Mouse (Mus musculus): ENCODE data around the gene Gm12216. TPM values are rescaled to one million over a fixed set of nuclear protein-coding genes. Genes with fewer than 3 reads are reported as not detected.

The Gm12216 gene
- polyA plus RNA-seq, 2 experiments = 0.14 to 0.15 TPM

- 10% methylated on average over 9 of the region's 9 CpGs for WGBS (ENCODE audit: insufficient replicate concordance)
- no peaks in the 10 kb centered on the region for H3K9me3 ChIP-seq (ENCODE audit: control insufficient read depth, low read length)
- no peaks in the 10 kb centered on the region for H3K36me3 ChIP-seq (replicated peaks; ENCODE audit: control insufficient read depth, insufficient read depth, low read depth)
- peak overlapping the region; percentile 44 for H3K4me2 ChIP-seq (ENCODE audit: low read depth)
- no peak overlapping the region for H3K9ac ChIP-seq (replicated peaks)
- peaks cover 7 to 12% of the 10 kb centered on the region in 2 experiments for H3K4me1 ChIP-seq (replicated peaks; ENCODE audit: control insufficient read depth in 2 of 2, insufficient read depth in 2 of 2, low read length in 1 of 2)
- no peaks in the 10 kb centered on the region for H3K27me3 ChIP-seq (ENCODE audit: control insufficient read depth, insufficient read depth, low read length)
- TF ChIP-seq EP300 (IDR thresholded peaks at IDR 0.05; ENCODE audit: low read depth) = no peak
- TF ChIP-seq CTCF (IDR thresholded peaks at IDR 0.05; ENCODE audit: low read depth) = no peak
- peak overlapping the region; percentile 36 for H3K27ac ChIP-seq
- H3K4me3 ChIP-seq (ENCODE audit: insufficient read depth in 1 of 2, low read depth in 2 of 2, low read length in 2 of 2) = peak overlapping the region in 1 of 2 experiments; percentile 28; a peak in 1 of 4 replicates
- ATAC-seq (ENCODE audit: insufficient read depth) = no peak
- peak; percentile 44 to 58 (median 53) for DNase-seq (ENCODE audit: low read depth in 3 of 3, low spot score in 3 of 3)
These were observed 33.8 kb upstream of the Gm12216 start for GRCm38 (mm10) chr11:53892716-53893416.

DNA sequence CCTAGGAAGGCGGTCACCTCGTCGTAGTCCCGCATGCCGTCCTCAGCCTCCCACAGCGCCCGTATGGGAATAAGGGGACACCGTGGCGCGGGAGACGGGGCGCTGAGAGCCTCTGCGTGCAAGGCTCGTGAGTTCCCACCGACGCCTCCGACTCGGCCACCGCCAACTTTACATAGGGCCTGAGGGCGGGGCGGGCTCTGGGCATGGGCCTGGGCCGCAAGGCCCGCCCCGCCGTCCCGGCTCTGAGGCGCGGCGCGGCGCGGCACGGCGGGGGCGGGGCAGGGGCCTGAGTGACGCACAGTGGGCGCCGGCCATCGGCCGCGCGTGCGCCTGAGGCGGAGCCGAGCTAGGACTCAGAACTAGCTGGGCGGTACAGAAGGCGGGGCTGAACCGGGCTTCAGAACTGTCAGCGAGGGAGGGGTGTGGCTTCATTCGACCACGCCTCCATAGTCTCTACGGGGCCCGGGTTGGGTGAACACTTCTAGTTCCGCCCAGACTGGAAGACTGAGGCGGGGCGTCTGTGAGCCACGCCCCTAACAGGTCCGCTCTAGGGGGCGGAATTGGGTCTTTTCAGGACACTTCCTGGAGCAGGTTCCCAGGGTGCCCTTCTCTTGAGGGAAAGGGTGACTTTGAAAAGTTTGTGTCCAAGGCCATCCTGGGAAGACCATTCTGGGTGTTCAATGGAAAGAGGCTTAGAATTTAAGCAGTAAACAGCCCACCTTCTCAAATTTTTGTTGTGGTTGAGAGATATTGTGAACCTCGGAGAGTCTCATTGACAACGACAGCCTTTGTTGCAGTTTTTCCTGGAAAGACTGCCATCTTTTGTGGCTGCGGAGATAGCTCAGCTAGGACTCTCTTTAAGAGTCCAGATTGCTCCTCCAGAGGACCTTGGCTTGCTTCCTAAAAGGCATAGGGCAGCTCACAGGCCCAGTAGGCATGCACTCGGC lies 32.7 kb upstream of the Gm12216 start, which contains the start of gene Slc22a5:
Gene Slc22a5, minus strand, starts transcription at position 156 of the 947 bp plus-strand sequence.
- H3K27ac ChIP-seq = peak within 1 kb of the TSS; percentile 71
- H3K27me3 ChIP-seq (ENCODE audit: control insufficient read depth, insufficient read depth, low read length) = no peaks in the 10 kb centered on the region
- peak; percentile 97 for ATAC-seq (ENCODE audit: insufficient read depth)
- peak within 1 kb of the TSS; percentile 53 to 61 for H3K4me3 ChIP-seq (ENCODE audit: insufficient read depth in 1 of 2, low read depth in 2 of 2, low read length in 2 of 2)
- no peaks in the 10 kb centered on the region for H3K9me3 ChIP-seq (ENCODE audit: control insufficient read depth, low read length)
- H3K36me3 ChIP-seq (replicated peaks; ENCODE audit: control insufficient read depth, insufficient read depth, low read depth) = no peaks in the 10 kb centered on the region
- peak within 1 kb of the TSS; percentile 82 for H3K4me2 ChIP-seq (ENCODE audit: low read depth)
- DNase-seq (ENCODE audit: low read depth in 3 of 3, low spot score in 3 of 3) = peak; percentile 98 to 99 (median 98)
- 4% methylated on average over 57 of the region's 63 CpGs for WGBS (ENCODE audit: insufficient replicate concordance)
- TF ChIP-seq CTCF (IDR thresholded peaks at IDR 0.05; ENCODE audit: low read depth) (0 out of 2 replicates have a peak, but pooled peaks have one; percentile 13), EP300 (IDR thresholded peaks at IDR 0.05; ENCODE audit: low read depth) (no peak)
- H3K9ac ChIP-seq (replicated peaks) = peak within 1 kb of the TSS; percentile 49
- H3K4me1 ChIP-seq (replicated peaks; ENCODE audit: control insufficient read depth in 2 of 2, insufficient read depth in 2 of 2, low read length in 1 of 2) = peaks cover 7 to 12% of the 10 kb centered on the region in 2 experiments

GRCm38 (mm10) chr11:53890906-53891504 lies 31.9 kb upstream of the Gm12216 start:
- H3K4me2 ChIP-seq (ENCODE audit: low read depth) = peak overlapping the region; percentile 82
- H3K4me1 ChIP-seq (replicated peaks; ENCODE audit: control insufficient read depth in 2 of 2, insufficient read depth in 2 of 2, low read length in 1 of 2) = peaks cover 7 to 12% of the 10 kb centered on the region in 2 experiments
- peak overlapping the region; percentile 53 to 61 for H3K4me3 ChIP-seq (ENCODE audit: insufficient read depth in 1 of 2, low read depth in 2 of 2, low read length in 2 of 2)
- 3% methylated on average over 33 of the region's 33 CpGs for WGBS (ENCODE audit: insufficient replicate concordance)
- H3K9me3 ChIP-seq (ENCODE audit: control insufficient read depth, low read length) = no peaks in the 10 kb centered on the region
- DNase-seq (ENCODE audit: low read depth in 3 of 3, low spot score in 3 of 3) = no peak
- ATAC-seq (ENCODE audit: insufficient read depth) = no peak
- no peaks in the 10 kb centered on the region for H3K27me3 ChIP-seq (ENCODE audit: control insufficient read depth, insufficient read depth, low read length)
- H3K36me3 ChIP-seq (replicated peaks; ENCODE audit: control insufficient read depth, insufficient read depth, low read depth) = no peaks in the 10 kb centered on the region
- peak overlapping the region; percentile 49 for H3K9ac ChIP-seq (replicated peaks)
- no peak overlapping the region for H3K27ac ChIP-seq
- no peak for TF ChIP-seq CTCF (IDR thresholded peaks at IDR 0.05; ENCODE audit: low read depth)
- no peak for TF ChIP-seq EP300 (IDR thresholded peaks at IDR 0.05; ENCODE audit: low read depth)

GRCm38 (mm10) chr11:53890225-53890624 lies 31.2 kb upstream of the Gm12216 start:
- no peak overlapping the region for H3K4me3 ChIP-seq (ENCODE audit: insufficient read depth in 1 of 2, low read depth in 2 of 2, low read length in 2 of 2)
- 81% methylated on average over 2 of the region's 2 CpGs for WGBS (ENCODE audit: insufficient replicate concordance)
- peaks cover 7 to 12% of the 10 kb centered on the region in 2 experiments for H3K4me1 ChIP-seq (replicated peaks; ENCODE audit: control insufficient read depth in 2 of 2, insufficient read depth in 2 of 2, low read length in 1 of 2)
- DNase-seq (ENCODE audit: low read depth in 3 of 3, low spot score in 3 of 3) (no peak), ATAC-seq (ENCODE audit: insufficient read depth) (no peak)
- no peaks in the 10 kb centered on the region for H3K9me3 ChIP-seq (ENCODE audit: control insufficient read depth, low read length)
- no peak overlapping the region for H3K27ac ChIP-seq
- TF ChIP-seq CTCF (IDR thresholded peaks at IDR 0.05; ENCODE audit: low read depth) (no peak), EP300 (IDR thresholded peaks at IDR 0.05; ENCODE audit: low read depth) (no peak)
- peak overlapping the region; percentile 82 for H3K4me2 ChIP-seq (ENCODE audit: low read depth)
- no peaks in the 10 kb centered on the region for H3K36me3 ChIP-seq (replicated peaks; ENCODE audit: control insufficient read depth, insufficient read depth, low read depth)
- H3K27me3 ChIP-seq (ENCODE audit: control insufficient read depth, insufficient read depth, low read length) = no peaks in the 10 kb centered on the region
- no peak overlapping the region for H3K9ac ChIP-seq (replicated peaks)

Data from liver, embryonic 14.5 days (tissue).